Mouse (Mus musculus): ENCODE data around the gene Fam126a.

Fam126a gene

DNA sequence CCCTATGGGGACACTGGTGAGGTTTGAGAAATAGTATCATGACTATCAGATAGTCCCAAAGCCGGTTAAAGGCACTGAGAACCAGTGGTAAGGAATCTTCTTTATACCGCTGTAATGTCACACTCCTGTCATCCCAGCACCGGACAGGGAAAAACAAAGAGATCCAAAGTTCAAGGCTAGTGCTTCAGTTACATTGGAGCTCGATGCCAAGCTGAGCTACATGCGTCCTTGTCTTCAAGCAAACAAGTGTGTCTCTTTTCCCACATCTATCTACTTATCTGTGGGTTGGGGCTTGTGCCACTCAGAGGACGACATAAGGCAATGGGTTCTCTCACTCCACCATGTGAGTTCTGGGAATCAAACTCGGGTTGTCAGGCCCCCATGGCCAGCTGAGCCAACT lies 16.5 kb upstream of the Fam126a start:
- ChIA-PET POLR2A (interaction anchor here in 1 of 4 experiments (1.8 kb wide), 1 partner anchor 13 kb away, joined by 4 read pairs; no protein-coding TSS in a partner anchor), CTCF (no interaction called here)

GRCm38 (mm10) chr5:24045998-24046631 lies 15.6 kb upstream of the Fam126a start:
- CTCF ChIA-PET = no interaction called here
- POLR2A ChIA-PET = interaction anchor here in 1 of 4 experiments (1.8 kb wide), 1 partner anchor 12 kb away, joined by 4 read pairs; no protein-coding TSS in a partner anchor

DNA sequence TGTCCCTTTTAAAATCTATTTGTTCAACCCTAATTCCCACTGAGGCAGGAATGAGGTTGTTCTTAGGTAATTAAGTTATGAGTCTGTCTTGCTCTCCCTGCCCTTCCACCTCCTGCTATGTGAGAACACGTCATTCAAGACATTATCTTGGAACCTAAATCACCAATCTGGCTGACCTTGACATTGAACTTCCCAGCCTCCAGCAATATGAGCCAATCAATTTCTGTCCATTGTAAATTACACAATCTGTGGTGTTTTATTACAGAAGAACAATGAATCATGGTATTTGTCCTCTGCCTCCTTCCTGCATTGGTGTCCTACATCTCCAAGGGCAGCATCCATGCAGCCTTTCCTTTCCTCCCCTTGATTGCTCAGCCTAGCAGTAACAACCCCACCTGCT lies 13.9 kb upstream of the Fam126a start:
- ChIA-PET CTCF (no interaction called here), POLR2A (interaction anchor here in 1 of 4 experiments (0.6 kb wide), 1 partner anchor 10 kb away, joined by 3 read pairs; no protein-coding TSS in a partner anchor)

GRCm38 (mm10) chr5:24043367-24043766 lies 12.9 kb upstream of the Fam126a start:
- ChIA-PET CTCF (no interaction called here), POLR2A (interaction anchor here in 1 of 4 experiments (3.6 kb wide), 1 partner anchor 9 kb away, joined by 13 read pairs; no protein-coding TSS in a partner anchor)

GRCm38 (mm10) chr5:24041341-24041852 lies 10.9 kb upstream of the Fam126a start:
- CTCF ChIA-PET = no interaction called here
- POLR2A ChIA-PET = interaction anchor here in 2 of 4 experiments (0.7 to 3.6 kb wide), 2 partner anchors 11 to 344 kb away, joined by 3 to 13 read pairs; no protein-coding TSS in a partner anchor

- CTCF ChIA-PET = no interaction called here
- POLR2A ChIA-PET = interaction anchor here in 1 of 4 experiments (3.6 kb wide), 1 partner anchor 12 kb away, joined by 13 read pairs; no protein-coding TSS in a partner anchor
These were observed 10.1 kb upstream of the Fam126a start for GRCm38 (mm10) chr5:24040601-24041000.

DNA sequence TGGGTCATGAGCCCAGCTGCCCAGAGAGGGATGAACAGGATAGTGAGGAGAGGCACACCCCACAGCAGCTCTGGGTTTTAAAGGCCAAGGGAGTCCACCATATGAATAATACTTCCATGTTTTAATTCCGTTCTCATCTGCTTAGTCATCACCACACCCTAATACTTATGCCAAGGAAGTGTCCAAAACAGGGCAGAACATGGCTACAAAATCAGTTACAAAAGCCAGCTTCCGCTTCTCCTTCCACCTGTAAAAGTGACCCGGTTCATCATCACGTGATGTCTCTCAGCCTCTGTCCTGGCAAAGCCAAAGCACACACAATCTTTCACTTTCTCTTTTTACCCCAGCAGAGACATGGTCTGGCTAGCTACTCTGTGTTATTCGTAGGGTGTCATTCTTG lies 8.9 kb upstream of the Fam126a start:
- ChIA-PET POLR2A (no interaction called here), CTCF (no interaction called here)

- CTCF ChIA-PET = interaction anchor here in 1 of 4 experiments (0.6 kb wide), 1 partner anchor 9 kb away, joined by 11 read pairs; no protein-coding TSS in a partner anchor
- POLR2A ChIA-PET = no interaction called here
These were observed 8.3 kb upstream of the Fam126a start for GRCm38 (mm10) chr5:24038819-24039218.

DNA sequence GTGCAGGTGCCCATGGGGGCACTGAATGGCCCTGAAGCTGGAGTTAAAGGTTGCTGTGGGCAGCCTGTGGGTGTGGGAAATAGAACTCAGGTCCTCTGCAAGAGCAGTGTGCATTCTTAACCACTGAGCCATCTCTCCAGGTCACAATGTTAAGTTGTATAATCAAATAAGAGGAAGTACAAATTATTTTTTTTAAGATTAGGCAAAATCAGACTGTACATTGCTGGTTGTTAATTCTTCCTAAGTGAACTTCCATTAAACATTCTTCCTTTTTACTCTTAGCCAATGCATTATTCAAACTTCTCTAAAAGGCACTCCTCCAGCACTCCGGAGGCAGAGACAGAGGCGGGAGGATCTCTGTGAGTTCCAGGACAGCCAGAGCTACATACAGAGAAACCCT lies 7.7 kb upstream of the Fam126a start:
- POLR2A ChIA-PET = no interaction called here
- CTCF ChIA-PET = interaction anchor here in 1 of 4 experiments (0.6 kb wide), 1 partner anchor 8 kb away, joined by 11 read pairs; no protein-coding TSS in a partner anchor

- POLR2A ChIA-PET = no interaction called here
- CTCF ChIA-PET = no interaction called here
These were observed 6.2 kb upstream of the Fam126a start for GRCm38 (mm10) chr5:24036731-24037130.

DNA sequence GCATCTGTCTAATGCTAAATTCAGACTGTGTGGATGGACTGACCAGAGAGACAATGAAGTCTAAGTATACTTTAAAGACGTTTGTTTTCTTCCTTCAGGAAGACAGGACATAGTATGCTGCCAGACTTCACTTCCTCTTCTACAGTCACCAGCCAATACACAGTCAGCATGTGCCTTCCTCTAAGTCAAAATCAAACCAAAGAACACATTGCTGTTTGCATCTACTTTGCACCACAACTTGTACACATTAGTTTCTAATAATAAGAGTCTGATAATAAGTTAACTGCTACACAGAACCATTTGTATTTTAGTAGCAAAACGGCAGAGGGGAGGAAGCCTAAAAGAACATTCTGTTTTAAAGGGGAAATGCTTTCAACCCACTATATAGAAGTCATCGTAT lies 4.5 kb upstream of the Fam126a start:
- ChIA-PET CTCF (no interaction called here), POLR2A (no interaction called here)

DNA sequence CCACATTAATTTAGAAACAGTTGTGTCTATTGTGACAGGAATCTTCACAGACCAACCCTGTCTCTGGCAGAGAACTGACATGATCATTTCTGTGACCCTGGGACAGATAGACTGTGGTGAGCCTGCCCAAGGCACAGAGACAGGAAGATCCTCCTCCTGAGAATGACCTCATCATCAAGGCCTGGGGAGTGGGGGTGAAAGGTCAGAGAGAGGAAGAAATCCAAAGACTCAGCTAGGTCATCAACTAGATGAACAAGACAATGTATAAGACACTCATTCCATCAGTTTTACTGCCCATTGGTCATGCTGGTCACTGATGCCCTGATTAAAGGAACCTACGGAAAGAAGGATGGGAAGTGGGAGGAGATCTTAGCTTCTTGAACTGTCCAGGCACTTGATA lies 3.6 kb upstream of the Fam126a start:
- CTCF ChIA-PET = no interaction called here
- POLR2A ChIA-PET = interaction anchor here in 1 of 4 experiments (1.1 kb wide), 1 partner anchor 13 kb away, joined by 4 read pairs; no protein-coding TSS in a partner anchor

- POLR2A ChIA-PET = interaction anchor here in 3 of 4 experiments (0.6 to 1.4 kb wide), 12 partner anchors 9 to 827 kb away, joined by 3 to 6 read pairs (median 3); partner anchors contain the start of gene Tomm7 (in 1 of the 3)
These were observed 428 bp downstream of the Fam126a start for GRCm38 (mm10) chr5:24029946-24030578.

GRCm38 (mm10) chr5:24029331-24029771 lies 1.1 kb downstream of the Fam126a start:
- CTCF ChIA-PET = interaction anchor here in 1 of 4 experiments (0.7 kb wide), 1 partner anchor 112 kb away, joined by 4 read pairs; no protein-coding TSS in a partner anchor
- POLR2A ChIA-PET = interaction anchor here in 3 of 4 experiments (0.6 to 1.4 kb wide), 9 partner anchors 9 to 828 kb away, joined by 3 to 6 read pairs (median 3); partner anchors contain the start of gene Tomm7 (in 1 of the 3)

More at GRCm38 (mm10) chr5:24029946-24030578, 428 bp downstream of the Fam126a start:
- CTCF ChIA-PET = interaction anchor here in 3 of 4 experiments (0.6 to 1.1 kb wide), 6 partner anchors 8 to 596 kb away, joined by 3 to 11 read pairs (median 4); partner anchors contain the start of gene Kmt2e (in 1 of the 3)

- CTCF ChIA-PET = no interaction called here
- POLR2A ChIA-PET = no interaction called here
These were observed 5.5 kb downstream of the Fam126a start for GRCm38 (mm10) chr5:24024957-24025356.

DNA sequence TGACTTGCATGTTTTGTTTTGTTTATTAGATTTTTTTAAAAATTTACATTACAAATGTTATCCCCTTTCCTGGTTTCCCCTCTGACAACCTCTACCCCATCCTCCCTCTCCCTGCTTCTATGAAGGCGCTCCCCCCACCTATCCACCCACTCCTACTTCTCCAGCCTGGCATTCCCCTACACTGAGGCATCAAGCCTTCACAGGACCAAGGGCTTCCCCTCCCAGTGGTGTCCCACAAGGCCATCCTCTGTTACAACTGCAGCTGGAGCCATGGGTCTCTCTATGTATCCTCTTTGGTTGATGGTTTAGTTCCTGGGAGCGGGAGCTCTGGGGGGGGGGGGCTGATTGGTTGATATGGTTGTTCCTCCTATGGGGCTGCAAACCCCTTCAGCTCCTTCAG lies 7.3 kb downstream of the Fam126a start:
- POLR2A ChIA-PET = no interaction called here

DNA sequence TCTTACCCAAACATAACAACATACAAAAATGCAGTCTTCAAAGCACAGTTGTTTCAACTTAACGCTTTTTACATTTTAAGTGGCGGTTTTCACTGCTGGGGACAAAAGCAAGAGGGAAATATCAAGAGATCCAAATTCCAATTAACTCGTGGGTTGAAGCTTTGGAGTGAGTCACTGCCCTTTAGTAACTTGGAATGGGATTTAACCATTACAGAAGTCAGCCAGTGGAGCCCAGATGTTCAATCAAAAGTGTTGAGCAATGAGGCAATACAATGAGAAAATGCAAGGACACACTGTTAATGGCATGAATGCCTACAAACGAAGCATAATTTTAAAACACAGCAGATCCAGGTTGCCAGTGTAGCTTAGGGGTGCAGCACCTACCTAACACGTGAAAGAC lies 8.8 kb downstream of the Fam126a start:
- POLR2A ChIA-PET = interaction anchor here in 2 of 4 experiments (1.1 to 1.6 kb wide), 2 partner anchors 8 to 30 kb away, joined by 3 to 4 read pairs; no protein-coding TSS in a partner anchor

More for the DNA sequence above, 7.3 kb downstream of the Fam126a start:
- CTCF ChIA-PET = interaction anchor here in 1 of 4 experiments (0.6 kb wide), 1 partner anchor 77 kb away, joined by 3 read pairs; no protein-coding TSS in a partner anchor

GRCm38 (mm10) chr5:24020380-24020779 lies 10.1 kb downstream of the Fam126a start:
- ChIA-PET POLR2A (interaction anchor here in 3 of 4 experiments (1.1 to 1.6 kb wide), 3 partner anchors 10 to 31 kb away, joined by 3 to 6 read pairs (median 4); partner anchors contain the start of gene Fam126a (in 2 of the 3)), CTCF (no interaction called here)

More for the DNA sequence above, 8.8 kb downstream of the Fam126a start:
- CTCF ChIA-PET = no interaction called here
